Mouse (Mus musculus): ENCODE measurements around the gene Nisch. TPM values are rescaled to one million over a fixed set of nuclear protein-coding genes. Genes with fewer than 3 reads are reported as not detected.

Nisch gene
- polyA plus RNA-seq, 1 experiment from 2014 or later: 296 TPM

DNA sequence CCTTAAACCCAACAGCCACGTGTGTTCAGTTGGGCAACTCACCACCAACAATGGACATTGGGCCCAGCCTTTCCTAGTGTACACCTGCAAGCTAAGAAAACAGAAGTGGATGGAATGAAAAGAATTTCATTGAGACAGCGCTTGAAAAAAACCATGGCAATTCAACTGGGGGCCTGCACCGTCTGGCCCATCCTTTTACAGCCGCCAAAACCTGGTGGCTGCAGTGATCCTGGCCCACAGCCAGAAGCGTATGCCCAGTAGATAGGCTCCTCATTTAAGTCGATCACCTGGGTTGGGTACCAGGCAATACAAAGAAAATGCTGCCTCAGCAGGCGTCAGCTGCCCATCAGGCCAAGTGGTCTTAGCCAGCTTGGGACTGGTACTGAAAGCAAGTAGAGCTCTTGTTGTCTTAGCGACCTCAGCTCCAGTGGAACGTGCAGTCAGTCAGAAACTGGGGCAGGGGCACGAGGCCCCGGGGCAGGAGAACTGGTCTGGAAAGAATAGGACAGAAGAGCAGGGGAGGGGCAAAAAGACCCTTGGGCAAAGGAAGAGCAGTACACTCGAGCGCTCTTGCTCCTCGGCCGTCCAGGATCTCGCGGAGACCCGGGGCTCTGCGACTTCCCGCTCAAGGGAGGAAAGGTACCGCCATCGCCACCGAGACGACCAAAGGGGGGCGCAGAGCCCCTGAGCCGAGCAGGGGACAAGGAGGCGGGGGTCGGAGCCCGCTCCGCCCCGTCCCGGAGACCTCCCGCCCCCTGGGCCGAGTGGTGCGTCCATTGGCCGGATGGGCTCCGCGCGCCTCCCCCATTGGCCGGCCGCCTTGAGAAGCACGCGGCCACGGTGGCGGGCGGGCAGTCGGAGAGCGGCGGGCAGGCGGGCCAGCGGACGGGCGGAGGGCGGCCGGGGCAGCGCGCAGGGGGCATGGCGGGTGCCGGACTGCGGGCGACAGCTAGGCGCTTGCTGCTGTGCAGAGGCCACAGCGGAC, 86.2 kb downstream of the Nisch start, which contains the start of gene Nt5dc2:
Gene Nt5dc2, plus strand, starts transcription at position 818 of the 985 bp plus-strand sequence.
- Histone ChIP-seq H3K36me3 (ENCODE audit: control insufficient read depth, insufficient read depth, low read length) (peaks cover 14% of the 10 kb centered on the region), H3K27ac (replicated peaks; ENCODE audit: low read depth, low read length) (peak within 1 kb of the TSS; percentile 84), H3K9me3 (ENCODE audit: control insufficient read depth, low read length) (no peaks in the 10 kb centered on the region), H3K4me3 (ENCODE audit: low read depth, low read length) (peak within 1 kb of the TSS; percentile 90), H3K4me1 (ENCODE audit: control insufficient read depth, insufficient read depth, low read length) (peaks cover 54% of the 10 kb centered on the region), H3K9ac (ENCODE audit: low read depth, low read length) (peak within 1 kb of the TSS; percentile 90), H3K4me2 (ENCODE audit: low read depth, low read length) (peak within 1 kb of the TSS; percentile 74), H3K27me3 (replicated peaks; ENCODE audit: control insufficient read depth, insufficient read depth, low read length) (no peaks in the 10 kb centered on the region)
- DNase-seq (ENCODE audit: low spot score) (peak; percentile 97), ATAC-seq (ENCODE audit: low read depth) (peak; percentile 76)
- 13% methylated on average over 22 of the region's 63 CpGs for WGBS

DNA sequence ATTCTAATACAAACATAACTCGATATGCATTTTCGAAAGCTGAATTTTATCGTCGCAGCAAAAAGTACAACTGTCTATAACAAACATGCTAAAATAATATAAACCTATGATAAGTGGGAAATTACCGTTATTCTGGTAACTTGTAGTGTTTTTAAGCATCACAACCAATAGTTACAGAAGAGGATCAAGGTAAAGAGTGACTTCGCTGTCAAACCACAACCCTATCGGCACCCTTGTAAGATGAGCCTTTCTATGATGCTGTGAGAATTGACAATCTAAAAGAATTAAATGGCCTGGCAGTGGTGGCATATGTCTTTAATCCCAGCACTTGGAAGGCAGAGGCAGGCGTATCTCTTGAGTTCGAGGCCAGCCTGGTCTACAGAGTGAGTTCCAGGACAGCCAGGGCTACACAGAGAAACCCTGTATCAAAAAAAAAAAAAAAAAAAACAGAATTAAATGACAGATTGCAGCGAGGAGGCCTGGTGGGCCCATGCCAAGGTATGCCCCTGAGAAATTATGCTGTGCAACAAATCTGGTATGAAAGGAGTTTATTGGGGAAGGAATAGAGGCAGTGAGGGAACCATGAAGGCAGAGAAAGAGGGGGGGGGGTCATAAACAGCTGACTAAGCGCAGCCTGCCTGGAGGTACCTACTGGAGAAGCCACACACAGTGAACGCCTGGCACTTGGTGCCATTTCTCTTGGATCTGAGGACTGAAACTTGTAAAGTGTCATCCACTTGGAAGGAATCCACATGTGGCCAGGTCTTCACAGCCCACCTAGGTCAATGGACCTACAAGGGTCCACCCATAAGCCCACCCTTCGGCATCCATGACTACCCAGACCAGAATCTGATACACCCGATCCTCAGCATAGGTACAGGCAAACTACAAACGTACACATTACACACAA, 87.2 kb downstream of the Nisch start:
- DNase-seq (ENCODE audit: low spot score): no peak
- no peak overlapping the region for H3K9ac ChIP-seq (ENCODE audit: low read depth, low read length)
- H3K27me3 ChIP-seq (replicated peaks; ENCODE audit: control insufficient read depth, insufficient read depth, low read length): no peaks in the 10 kb centered on the region
- peaks cover 61% of the 10 kb centered on the region for H3K4me1 ChIP-seq (ENCODE audit: control insufficient read depth, insufficient read depth, low read length)
- H3K27ac ChIP-seq (replicated peaks; ENCODE audit: low read depth, low read length): peak overlapping the region; percentile 84
- H3K4me2 ChIP-seq (ENCODE audit: low read depth, low read length): peak overlapping the region; percentile 74
- WGBS: 63% methylated on average over 14 of the region's 15 CpGs
- H3K4me3 ChIP-seq (ENCODE audit: low read depth, low read length): peak overlapping the region; percentile 69
- no peaks in the 10 kb centered on the region for H3K9me3 ChIP-seq (ENCODE audit: control insufficient read depth, low read length)
- ATAC-seq (ENCODE audit: low read depth): no peak
- peaks cover 6% of the 10 kb centered on the region for H3K36me3 ChIP-seq (ENCODE audit: control insufficient read depth, insufficient read depth, low read length)

DNA sequence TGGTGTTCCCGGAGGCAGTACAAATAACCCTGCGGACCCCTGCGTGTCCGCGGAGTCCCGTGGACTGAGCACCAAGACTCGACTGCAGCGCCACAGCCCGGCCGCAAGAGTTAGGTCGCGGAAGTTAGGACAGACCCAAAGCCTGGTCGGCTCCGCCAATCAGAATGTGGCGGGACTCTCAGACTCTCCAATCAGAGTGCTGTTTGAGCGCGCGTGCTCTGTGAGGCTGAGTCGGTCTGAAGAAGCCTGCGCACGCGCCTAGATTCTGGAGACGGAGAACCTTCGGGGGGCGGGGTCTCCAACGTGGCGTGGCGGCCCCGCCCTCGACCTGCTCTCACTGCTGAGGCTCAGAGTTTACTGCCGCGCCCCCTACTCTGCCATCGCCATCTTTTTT, 87.9 kb downstream of the Nisch start, which contains the start of gene Smim4:
Gene Smim4, minus strand, starts transcription at position 131 of the 394 bp plus-strand sequence.
- peaks cover 10% of the 10 kb centered on the region; the same call in 1 of the 2 replicates for H3K36me3 ChIP-seq (ENCODE audit: control insufficient read depth, insufficient read depth, low read length)
- H3K9ac ChIP-seq (ENCODE audit: low read depth, low read length): peak within 1 kb of the TSS; percentile 84
- peak within 1 kb of the TSS; percentile 84 for H3K27ac ChIP-seq (replicated peaks; ENCODE audit: low read depth, low read length)
- peak within 1 kb of the TSS; percentile 74 for H3K4me2 ChIP-seq (ENCODE audit: low read depth, low read length)
- peak; percentile 100 for DNase-seq (ENCODE audit: low spot score)
- WGBS: under 1% methylated on average over 33 of the region's 33 CpGs
- H3K27me3 ChIP-seq (replicated peaks; ENCODE audit: control insufficient read depth, insufficient read depth, low read length): no peaks in the 10 kb centered on the region
- H3K4me3 ChIP-seq (ENCODE audit: low read depth, low read length): peak within 1 kb of the TSS; percentile 69
- peaks cover 58% of the 10 kb centered on the region for H3K4me1 ChIP-seq (ENCODE audit: control insufficient read depth, insufficient read depth, low read length)
- H3K9me3 ChIP-seq (ENCODE audit: control insufficient read depth, low read length): no peaks in the 10 kb centered on the region
- ATAC-seq (ENCODE audit: low read depth): peak; percentile 94

DNA sequence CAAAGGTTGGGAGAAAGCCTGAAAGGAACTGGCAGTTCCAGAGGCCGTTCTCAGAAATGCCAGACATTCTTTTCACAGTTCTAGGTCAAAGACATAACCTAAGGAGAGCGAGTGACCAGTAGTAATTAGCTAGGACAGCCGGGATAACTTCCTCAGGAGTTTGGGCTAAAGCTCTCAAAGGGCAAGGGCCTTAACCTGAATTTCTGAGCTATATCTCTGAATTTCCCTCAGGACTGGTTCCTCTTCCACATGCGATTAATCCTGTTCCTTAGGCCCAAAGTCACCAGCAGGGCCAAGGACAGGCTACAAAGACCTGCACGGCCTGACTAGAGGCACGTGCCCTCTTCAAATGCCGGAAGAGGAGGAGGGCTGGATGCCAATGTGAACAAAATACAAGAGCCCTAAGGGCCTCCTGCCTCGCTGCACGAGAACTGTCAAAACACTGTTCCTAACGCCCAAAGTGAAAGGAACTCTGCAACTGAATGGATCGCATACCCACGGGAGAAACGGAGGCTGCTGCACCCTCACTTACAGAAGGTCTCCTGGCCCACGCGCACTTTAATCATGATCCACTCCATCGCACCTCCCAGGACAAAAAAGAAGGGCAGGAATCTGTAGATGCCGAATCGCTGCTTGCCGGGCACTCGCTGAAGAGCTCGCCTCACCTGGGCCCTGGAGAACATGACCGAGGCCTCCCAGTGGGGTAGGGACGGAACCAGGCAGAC, 88.5 kb downstream of the Nisch start:
- Histone ChIP-seq H3K36me3 (ENCODE audit: control insufficient read depth, insufficient read depth, low read length) (peaks cover 15% of the 10 kb centered on the region), H3K4me1 (ENCODE audit: control insufficient read depth, insufficient read depth, low read length) (peaks cover 53% of the 10 kb centered on the region), H3K4me2 (ENCODE audit: low read depth, low read length) (peak overlapping the region; percentile 70), H3K4me3 (ENCODE audit: low read depth, low read length) (peak overlapping the region; percentile 69), H3K9me3 (ENCODE audit: control insufficient read depth, low read length) (no peaks in the 10 kb centered on the region), H3K9ac (ENCODE audit: low read depth, low read length) (peak overlapping the region; percentile 84), H3K27me3 (replicated peaks; ENCODE audit: control insufficient read depth, insufficient read depth, low read length) (no peaks in the 10 kb centered on the region), H3K27ac (replicated peaks; ENCODE audit: low read depth, low read length) (peak overlapping the region; percentile 80)
- DNase-seq (ENCODE audit: low spot score) (peak; percentile 75), ATAC-seq (ENCODE audit: low read depth) (no peak)
- 1% methylated on average over 23 of the region's 23 CpGs for WGBS

DNA sequence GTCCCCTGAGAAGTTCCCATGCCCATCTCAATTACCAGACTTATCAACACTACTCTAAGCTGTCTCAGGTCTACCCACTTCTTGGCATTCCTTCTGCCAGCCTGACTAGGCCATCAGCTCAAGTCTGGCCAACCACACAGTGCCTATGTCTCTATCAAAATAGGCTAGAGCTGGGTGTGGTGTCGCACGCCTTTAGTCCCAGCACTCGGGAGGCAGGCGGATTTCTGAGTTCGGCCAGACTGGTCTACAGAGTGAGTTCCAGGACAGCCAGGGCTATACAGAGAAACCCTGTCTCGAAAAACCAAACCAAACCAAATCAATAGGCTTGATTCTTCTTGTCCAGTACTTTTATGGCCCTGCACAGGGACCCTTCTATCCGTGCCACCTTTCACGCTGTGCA, 89.9 kb downstream of the Nisch start:
- Histone ChIP-seq H3K9ac (ENCODE audit: low read depth, low read length) (no peak overlapping the region), H3K4me3 (ENCODE audit: low read depth, low read length) (no peak overlapping the region), H3K4me1 (ENCODE audit: control insufficient read depth, insufficient read depth, low read length) (peaks cover 39% of the 10 kb centered on the region), H3K4me2 (ENCODE audit: low read depth, low read length) (no peak overlapping the region), H3K27ac (replicated peaks; ENCODE audit: low read depth, low read length) (no peak overlapping the region), H3K9me3 (ENCODE audit: control insufficient read depth, low read length) (no peaks in the 10 kb centered on the region), H3K36me3 (ENCODE audit: control insufficient read depth, insufficient read depth, low read length) (peaks cover 28% of the 10 kb centered on the region), H3K27me3 (replicated peaks; ENCODE audit: control insufficient read depth, insufficient read depth, low read length) (no peaks in the 10 kb centered on the region)
- WGBS: 93% methylated on average over 8 of the region's 8 CpGs
- no peak for ATAC-seq (ENCODE audit: low read depth)
- DNase-seq (ENCODE audit: low spot score): no peak

DNA sequence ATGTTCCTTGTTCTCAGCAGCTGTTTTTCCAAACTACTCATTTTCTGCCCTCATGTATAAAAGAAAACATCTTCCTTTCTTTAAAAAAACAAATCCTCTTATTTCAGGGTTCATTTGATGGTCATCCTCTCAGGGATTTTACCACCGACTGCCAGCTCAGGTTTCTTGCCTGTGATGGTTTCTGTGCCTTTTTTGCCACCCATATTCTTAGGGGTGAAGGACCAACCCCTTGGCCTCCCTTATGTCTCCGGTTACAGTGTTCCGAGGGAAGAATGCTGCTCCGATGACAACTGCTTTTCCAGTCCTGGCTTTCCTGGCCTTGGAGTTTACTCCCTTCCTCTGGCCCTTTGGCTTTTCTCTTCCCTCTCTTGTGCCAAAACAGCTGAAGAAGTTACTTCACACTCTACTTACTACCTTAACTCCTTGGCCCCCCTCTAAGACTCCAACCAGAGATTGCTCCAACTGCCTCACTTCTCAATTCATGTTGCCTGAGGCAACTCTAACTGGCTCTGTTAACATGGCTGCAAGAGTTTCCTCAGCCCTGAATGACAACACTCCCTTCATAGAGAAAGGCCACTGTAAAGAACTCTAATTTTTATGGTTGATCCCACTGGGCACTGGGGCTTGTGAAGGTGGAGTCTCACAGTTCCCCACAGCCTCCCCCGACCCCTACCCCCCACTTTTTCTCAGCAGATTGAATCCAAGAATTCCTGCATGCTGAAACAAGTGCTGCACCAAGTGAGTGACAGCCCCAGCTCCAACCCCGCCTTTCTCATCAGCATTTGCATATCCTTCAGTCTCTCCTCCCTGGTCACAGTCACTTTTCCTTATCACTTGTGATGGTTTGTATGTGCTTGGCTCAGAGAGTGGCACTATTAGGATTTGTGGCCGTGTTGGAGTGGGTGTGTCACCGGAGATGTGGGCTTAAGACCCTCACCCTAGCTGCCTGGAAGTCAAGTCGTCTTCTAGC, 91.4 kb downstream of the Nisch start:
- DNase-seq (ENCODE audit: low spot score) (peak; percentile 75), ATAC-seq (ENCODE audit: low read depth) (no peak)
- Histone ChIP-seq H3K4me3 (ENCODE audit: low read depth, low read length) (no peak overlapping the region), H3K9ac (ENCODE audit: low read depth, low read length) (0 out of 2 replicates have a peak overlapping the region, but pooled peaks have one; percentile 20), H3K4me2 (ENCODE audit: low read depth, low read length) (peak overlapping the region; percentile 25), H3K9me3 (ENCODE audit: control insufficient read depth, low read length) (no peaks in the 10 kb centered on the region), H3K27me3 (replicated peaks; ENCODE audit: control insufficient read depth, insufficient read depth, low read length) (no peaks in the 10 kb centered on the region), H3K27ac (replicated peaks; ENCODE audit: low read depth, low read length) (peak overlapping the region; percentile 75), H3K36me3 (ENCODE audit: control insufficient read depth, insufficient read depth, low read length) (peaks cover 33% of the 10 kb centered on the region), H3K4me1 (ENCODE audit: control insufficient read depth, insufficient read depth, low read length) (peaks cover 37% of the 10 kb centered on the region)
- 39% methylated on average over 9 of the region's 9 CpGs for WGBS

Measured in embryonic facial prominence, embryonic 14.5 days (tissue).